Mouse (Mus musculus) heart, postnatal 0 days (tissue): ENCODE results near the gene Gja5. TPM values are rescaled to one million over a fixed set of nuclear protein-coding genes. Genes with fewer than 3 reads are reported as not detected.
A peak's percentile ranks its signal among the peaks of the same experiment; 100 is the strongest.

Source experiments
- ATAC-seq: fragments of 200-750 bp; cut with Nextera tagmentation; 2 replicates; pipeline ENCODE4 v1.8.0; 2017; ENCODE audit warnings: low read depth, moderate number of reproducible peaks, moderate library complexity; ENCODE audit not compliant: insufficient read depth
- DNase-seq: peaks from one replicate; pipeline ENCODE4 v3.0.0-alpha.2; 2016; ENCODE audit warnings: low spot score
- H3K27ac ChIP-seq: fragments of 300-500 bp; sonication (generic); 2 replicates; pipeline ENCODE4 v1.5.1; 2014; ENCODE audit warnings: low read depth, mild to moderate bottlenecking
- H3K27me3 ChIP-seq: fragments of 300-500 bp; sonication (generic); 2 replicates; pipeline ENCODE4 v1.6.1; 2014; ENCODE audit warnings: low read length, mixed read lengths; ENCODE audit not compliant: control insufficient read depth, insufficient read depth
- H3K36me3 ChIP-seq: fragments of 300-500 bp; sonication (generic); replicated peaks from 2 replicates; pipeline ENCODE4 v1.6.1; 2014; ENCODE audit warnings: low read length, mixed read lengths; ENCODE audit not compliant: control insufficient read depth, insufficient read depth
- H3K4me1 ChIP-seq: fragments of 300-500 bp; sonication (generic); 2 replicates; pipeline ENCODE4 v1.6.1; 2014; ENCODE audit warnings: antibody characterized with exemption; ENCODE audit not compliant: control insufficient read depth, insufficient read depth
- H3K4me2 ChIP-seq: fragments of 300-500 bp; sonication (generic); 2 replicates; pipeline ENCODE4 v1.6.1; 2014; ENCODE audit warnings: low read depth, mild to moderate bottlenecking, low read length, moderate library complexity
- H3K4me3 ChIP-seq: fragments of 300-500 bp; sonication (generic); 2 replicates; pipeline ENCODE4 v1.5.1; 2014; ENCODE audit warnings: low read depth, low read length
- H3K9ac ChIP-seq: fragments of 300-500 bp; sonication (generic); replicated peaks from 2 replicates; pipeline ENCODE4 v1.6.1; 2014; ENCODE audit warnings: low read depth, low read length, mixed read lengths
- H3K9me3 ChIP-seq: fragments of 300-500 bp; sonication (generic); replicated peaks from 2 replicates; pipeline ENCODE4 v1.6.1; 2016; ENCODE audit warnings: low read length; ENCODE audit not compliant: control insufficient read depth
- CTCF ChIP-seq: IDR thresholded peaks from 2 replicates; pipeline ENCODE4 v1.5.1; 2016; ENCODE audit warnings: antibody characterized with exemption, control low read depth, low read depth
- EP300 ChIP-seq: IDR thresholded peaks from 2 replicates; pipeline ENCODE4 v1.6.1; 2016; ENCODE audit warnings: antibody characterized with exemption, low read depth
- WGBS: fragments of 180-500 bp; shearing (Covaris S2); extraction: QIAGEN DNeasy Blood & Tissue Kit; methylation state at CpG from one replicate; pipeline ENCODE4 v1.1.7; 2014; 5-methylcytosine and 5-hydroxymethylcytosine counted together
- polyA plus RNA-seq: library from polyadenylated mRNA; unstranded; fragments of >200 nt; fragmentation: Nextera tagmentation; extraction: Ambion mirVana; gene quantifications from 2 replicates; pipeline ENCODE4 v1.2.1, GENCODE M21; 2015
- total RNA-seq: library from RNA; depleted of rRNA; stranded (reverse); fragments of >200 nt; gene quantifications from 2 replicates; pipeline ENCODE4 v1.2.3, GENCODE M21; 2014; ENCODE audit warnings: low replicate concordance

The Gja5 gene
- total and polyA plus RNA-seq, 2 experiments from 2014 or later, result 67.5 to 67.6 TPM

DNA sequence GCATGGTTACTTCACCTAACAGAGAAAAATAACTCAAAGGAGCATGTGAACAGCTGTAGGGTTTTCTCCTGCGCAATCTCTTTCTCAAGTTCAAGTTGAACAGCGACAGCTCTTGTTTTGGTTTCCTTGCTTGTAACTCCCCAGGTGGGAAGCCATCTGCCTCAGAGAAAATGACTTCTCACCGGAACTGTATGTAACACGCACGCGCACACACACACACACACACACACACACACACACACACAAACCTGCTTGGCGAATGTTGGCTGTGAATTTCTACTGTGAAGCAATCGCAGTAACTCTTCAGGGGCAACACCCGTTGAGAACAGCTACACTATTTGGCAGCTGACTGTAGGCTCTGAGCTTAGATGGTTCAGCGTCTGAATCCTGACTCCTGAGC, 98.6 kb downstream of the Gja5 start:
- WGBS, result 87% methylated on average over 10 of the region's 10 CpGs
- Histone ChIP-seq H3K4me3 (no peak overlapping the region), H3K4me2 (no peak overlapping the region), H3K4me1 (no peaks in the 10 kb centered on the region), H3K27me3 (no peaks in the 10 kb centered on the region), H3K36me3 (no peaks in the 10 kb centered on the region), H3K9me3 (no peaks in the 10 kb centered on the region), H3K27ac (no peak overlapping the region), H3K9ac (no peak overlapping the region)
- TF ChIP-seq EP300 (no peak), CTCF (no peak)
- DNase-seq (no peak), ATAC-seq (no peak)

GRCm38 (mm10) chr3:97004509-97004908, 100.0 kb downstream of the Gja5 start:
- no peak overlapping the region for H3K27ac ChIP-seq
- H3K9ac ChIP-seq, result no peak overlapping the region
- TF ChIP-seq CTCF, result no peak
- TF ChIP-seq EP300, result no peak
- H3K4me2 ChIP-seq, result no peak overlapping the region
- no peaks in the 10 kb centered on the region for H3K4me1 ChIP-seq
- H3K9me3 ChIP-seq, result no peaks in the 10 kb centered on the region
- 76% methylated on average over 4 of the region's 4 CpGs for WGBS
- ATAC-seq, result no peak
- H3K36me3 ChIP-seq, result no peaks in the 10 kb centered on the region
- no peaks in the 10 kb centered on the region for H3K27me3 ChIP-seq
- DNase-seq, result no peak
- no peak overlapping the region for H3K4me3 ChIP-seq

- H3K4me2 ChIP-seq, result no peak overlapping the region
- no peaks in the 10 kb centered on the region for H3K36me3 ChIP-seq
- ATAC-seq, result no peak
- no peaks in the 10 kb centered on the region for H3K27me3 ChIP-seq
- no peaks in the 10 kb centered on the region for H3K4me1 ChIP-seq
- no peak overlapping the region for H3K27ac ChIP-seq
- peak; percentile 36 for DNase-seq
- H3K4me3 ChIP-seq, result no peak overlapping the region
- no peak overlapping the region for H3K9ac ChIP-seq
- no peaks in the 10 kb centered on the region for H3K9me3 ChIP-seq
- no peak for TF ChIP-seq EP300
- no peak for TF ChIP-seq CTCF
- WGBS, result 41% methylated on average over 3 of the region's 3 CpGs
Observed at GRCm38 (mm10) chr3:97007010-97007448, 102.5 kb downstream of the Gja5 start.

- 54% methylated on average over 5 of the region's 5 CpGs for WGBS
- H3K4me2 ChIP-seq, result no peak overlapping the region
- H3K9me3 ChIP-seq, result no peaks in the 10 kb centered on the region
- peaks cover 5% of the 10 kb centered on the region; the same call in 1 of the 2 replicates for H3K4me1 ChIP-seq
- DNase-seq (no peak), ATAC-seq (0 out of 2 replicates have a peak, but pooled peaks have one; percentile 20)
- no peak overlapping the region for H3K27ac ChIP-seq
- H3K4me3 ChIP-seq, result no peak overlapping the region
- H3K27me3 ChIP-seq, result peaks cover 7% of the 10 kb centered on the region; the same call in 1 of the 2 replicates
- no peaks in the 10 kb centered on the region for H3K36me3 ChIP-seq
- TF ChIP-seq EP300 (no peak), CTCF (no peak)
- no peak overlapping the region for H3K9ac ChIP-seq
Observed at GRCm38 (mm10) chr3:97025226-97025625, 120.7 kb downstream of the Gja5 start.

GRCm38 (mm10) chr3:97032053-97032496, 127.6 kb downstream of the Gja5 start:
- ATAC-seq (peak; percentile 45; the same call in 1 of the 2 replicates), DNase-seq (peak; percentile 41)
- Histone ChIP-seq H3K27ac (peak overlapping the region; percentile 53), H3K4me1 (peaks cover 7% of the 10 kb centered on the region), H3K9ac (no peak overlapping the region; the same call in 1 of the 2 replicates), H3K9me3 (no peaks in the 10 kb centered on the region), H3K4me2 (peak overlapping the region; percentile 56), H3K4me3 (peak overlapping the region; percentile 35), H3K27me3 (no peaks in the 10 kb centered on the region), H3K36me3 (no peaks in the 10 kb centered on the region)
- 6% methylated on average over 10 of the region's 10 CpGs for WGBS
- TF ChIP-seq EP300 (no peak), CTCF (no peak)

GRCm38 (mm10) chr3:97035558-97035957, 131.1 kb downstream of the Gja5 start:
- no peaks in the 10 kb centered on the region for H3K27me3 ChIP-seq
- H3K4me1 ChIP-seq, result peaks cover 15% of the 10 kb centered on the region
- no peak for TF ChIP-seq CTCF
- no peak for TF ChIP-seq EP300
- DNase-seq (no peak), ATAC-seq (no peak)
- no peak overlapping the region for H3K9ac ChIP-seq
- no peak overlapping the region for H3K4me2 ChIP-seq
- 81% methylated on average over 3 of the region's 3 CpGs for WGBS
- H3K36me3 ChIP-seq, result no peaks in the 10 kb centered on the region
- H3K27ac ChIP-seq, result peak overlapping the region; percentile 31; the same call in 1 of the 2 replicates
- no peaks in the 10 kb centered on the region for H3K9me3 ChIP-seq
- no peak overlapping the region for H3K4me3 ChIP-seq
